Mouse (Mus musculus): Measurements from ENCODE around the gene 9430007A20Rik. TPM values are rescaled to one million over a fixed set of nuclear protein-coding genes. Genes with fewer than 3 reads are reported as not detected.
"Not testable (repeated sequence)": the region's sequence is repeated elsewhere in the genome, so short reads cannot be mapped to it uniquely, and the experiment has no call there.

Gene 9430007A20Rik
- not detected for total RNA-seq (2022)

DNA sequence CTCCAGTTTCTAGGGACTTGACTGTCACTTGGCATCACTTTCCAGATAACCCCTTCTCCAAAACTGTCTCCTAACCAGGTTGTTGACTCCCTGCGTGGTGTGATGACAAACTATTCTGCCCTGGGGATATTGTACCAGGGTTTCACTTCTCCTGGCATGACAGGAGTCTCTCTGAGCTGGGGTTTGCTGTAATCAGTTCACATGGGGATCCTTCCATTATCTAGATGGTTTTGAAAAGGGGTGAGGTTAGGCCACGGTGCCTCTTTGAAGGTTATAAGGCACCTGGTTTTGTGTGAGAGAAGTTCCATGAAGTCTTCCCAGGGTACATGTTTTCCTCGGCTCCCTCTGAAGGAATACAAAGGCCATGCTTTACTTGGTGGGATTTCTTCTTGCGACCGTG is at the start of gene 9430007A20Rik:
9430007A20Rik (plus strand) TSS at position 301 of the 400 bp plus-strand sequence.
- no peak for DNase-seq

DNA sequence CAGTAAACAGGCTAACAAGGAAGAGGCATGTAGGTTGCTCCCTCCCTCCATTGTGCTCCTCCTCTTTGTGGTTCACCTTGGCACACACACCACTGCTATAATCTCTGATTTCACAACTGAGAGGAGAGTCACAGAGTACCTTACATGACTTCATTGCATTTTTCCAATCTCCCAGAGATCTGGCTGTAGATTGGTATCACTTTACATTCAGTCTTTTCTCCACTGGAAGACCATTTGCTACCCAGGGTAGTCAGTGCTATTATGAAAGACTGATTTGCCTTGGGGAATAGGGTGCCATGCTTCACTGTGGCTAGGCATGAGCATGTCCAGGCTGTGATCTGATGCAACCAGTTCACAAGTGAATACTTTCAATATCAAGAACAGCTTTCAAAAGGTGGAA is 26.3 kb upstream of the 9430007A20Rik start:
- DNase-seq: no peak

DNA sequence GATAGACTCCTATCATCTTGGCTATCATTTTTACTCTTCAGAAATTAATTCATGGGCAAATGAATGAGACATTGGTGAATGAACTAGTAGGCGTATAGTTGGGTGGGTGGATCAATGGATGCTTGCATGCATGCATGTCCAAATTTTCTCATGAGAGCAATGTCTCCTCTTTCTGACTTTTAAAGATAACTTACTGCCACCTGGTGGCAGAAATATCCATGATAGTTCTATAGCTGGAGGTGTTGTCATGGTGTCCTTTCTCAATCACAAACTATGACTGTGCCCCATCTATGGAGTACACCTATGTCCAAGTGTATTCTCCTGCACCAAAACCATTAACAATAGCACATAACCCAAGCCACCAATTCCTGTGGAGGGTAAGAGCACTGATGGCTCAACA is 13.1 kb upstream of the 9430007A20Rik start:
- DNase-seq: no peak

DNA sequence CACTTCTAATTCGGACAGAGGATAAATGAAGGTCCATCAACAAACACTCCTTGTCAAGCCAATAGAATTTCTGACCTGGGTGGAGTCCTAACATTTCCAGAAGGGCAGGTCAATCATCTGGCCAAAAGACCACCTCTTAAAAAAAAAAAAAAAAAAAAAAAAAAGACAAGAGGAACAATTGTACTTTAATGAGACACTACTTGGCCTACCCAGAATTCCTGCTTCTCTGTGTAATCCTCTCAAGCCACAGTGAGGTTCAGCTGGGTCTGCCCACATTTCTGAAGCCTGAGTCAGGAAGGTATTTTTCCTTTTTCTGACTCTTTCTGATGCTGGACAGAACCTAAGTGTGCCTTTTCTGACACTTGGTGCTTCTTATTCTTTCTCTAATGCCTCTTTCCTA is 25.1 kb downstream of the 9430007A20Rik start:
- no peak for DNase-seq

DNA sequence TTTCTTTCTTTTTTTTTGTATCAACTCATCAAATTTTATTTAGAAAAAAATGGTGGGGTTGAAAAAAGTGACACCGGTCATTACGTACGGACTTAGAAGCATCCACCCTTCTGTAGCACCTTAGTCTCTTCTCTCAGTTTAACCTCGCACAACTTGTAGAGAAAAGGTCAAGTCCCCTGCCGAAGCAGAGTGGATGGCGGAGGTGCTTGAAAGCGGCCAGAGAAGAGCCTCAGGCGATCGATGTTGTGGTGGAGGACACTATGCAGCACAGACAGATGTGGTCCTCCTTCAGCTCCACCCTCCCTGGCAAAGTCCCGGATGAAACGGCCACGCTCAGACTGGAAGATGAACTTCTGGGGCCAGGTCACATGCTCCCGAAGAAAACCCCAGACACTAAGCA is 25.7 kb downstream of the 9430007A20Rik start:
- DNase-seq: not testable (repeated sequence)

DNA sequence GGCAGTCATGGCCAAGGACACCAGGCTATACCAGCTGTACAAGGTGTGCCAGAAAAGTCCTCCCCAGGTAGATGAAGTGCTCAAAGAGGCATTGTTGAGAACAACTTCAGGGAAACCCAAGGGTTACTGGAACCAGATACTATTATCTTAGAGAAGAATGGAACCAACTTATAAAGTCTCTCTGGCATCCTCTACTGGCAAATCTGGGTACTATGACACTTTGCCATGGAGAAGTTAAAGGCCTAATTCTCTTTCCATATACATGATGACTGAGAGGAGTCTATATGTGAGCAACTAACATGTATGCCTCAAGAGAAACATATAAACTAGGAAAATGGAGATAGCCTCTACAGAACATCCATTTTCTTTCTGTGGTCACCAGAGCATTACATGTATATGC is 31.5 kb downstream of the 9430007A20Rik start:
- DNase-seq: no peak

DNA sequence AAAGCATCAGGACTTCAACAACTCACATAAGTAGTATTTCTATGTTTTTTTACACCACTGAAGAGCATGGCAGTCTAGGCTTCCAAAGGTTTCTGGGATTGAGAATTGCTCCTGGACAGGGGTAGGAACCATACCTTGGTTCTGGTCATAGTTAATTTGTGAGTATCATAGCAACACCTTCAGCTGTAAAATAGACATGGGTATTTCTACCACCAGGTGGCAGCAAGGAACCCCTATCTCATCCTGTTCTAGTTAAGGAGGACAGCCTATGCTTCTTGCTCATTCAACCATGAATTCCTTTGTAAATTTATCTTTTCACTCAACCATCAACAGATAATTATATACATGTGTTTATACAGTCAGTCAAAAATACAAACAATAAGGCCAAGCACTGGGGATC is 40.2 kb downstream of the 9430007A20Rik start:
- DNase-seq: no peak

DNA sequence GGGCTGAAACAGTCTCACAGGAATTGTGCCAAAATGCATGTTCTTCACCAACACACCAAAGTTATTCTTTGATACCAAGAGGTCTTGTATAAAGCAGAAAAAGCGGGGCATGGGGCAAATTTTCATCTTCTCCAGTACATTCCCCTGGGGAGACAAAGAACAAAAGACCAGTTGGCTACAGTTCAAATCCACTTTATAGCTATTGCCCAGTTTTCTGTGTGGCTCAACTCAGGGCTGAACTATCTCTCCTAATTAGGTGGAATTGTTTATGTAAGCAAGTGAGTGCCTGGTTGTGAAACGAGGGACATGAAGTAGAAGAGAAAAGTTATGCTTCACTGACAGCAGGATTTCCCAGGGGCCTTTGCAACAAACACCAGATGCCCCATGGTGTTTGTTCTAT is 41.6 kb downstream of the 9430007A20Rik start:
- DNase-seq: no peak

DNA sequence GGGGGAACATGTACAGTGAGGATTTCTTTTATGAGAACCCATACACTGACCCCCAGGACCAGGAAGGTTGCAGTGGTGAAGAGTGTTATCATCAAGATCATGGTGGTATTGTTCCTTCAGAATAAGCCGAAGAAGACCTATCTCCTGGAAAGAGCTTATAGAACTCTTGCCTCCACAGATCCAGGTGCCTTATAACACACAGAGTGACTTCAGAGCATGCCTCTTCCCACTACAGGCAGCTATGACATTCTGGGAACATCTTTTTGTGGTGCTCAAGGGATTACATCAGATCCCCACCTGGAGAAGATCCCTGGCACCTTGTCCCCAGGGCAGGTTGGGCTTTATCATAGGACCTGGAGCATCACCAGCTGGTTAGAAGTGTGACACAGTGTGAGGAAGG is 45.4 kb downstream of the 9430007A20Rik start, which contains the start of gene Gm13124:
Gm13124 (minus strand) TSS at position 101 of the 400 bp plus-strand sequence.
- no peak for DNase-seq

DNA sequence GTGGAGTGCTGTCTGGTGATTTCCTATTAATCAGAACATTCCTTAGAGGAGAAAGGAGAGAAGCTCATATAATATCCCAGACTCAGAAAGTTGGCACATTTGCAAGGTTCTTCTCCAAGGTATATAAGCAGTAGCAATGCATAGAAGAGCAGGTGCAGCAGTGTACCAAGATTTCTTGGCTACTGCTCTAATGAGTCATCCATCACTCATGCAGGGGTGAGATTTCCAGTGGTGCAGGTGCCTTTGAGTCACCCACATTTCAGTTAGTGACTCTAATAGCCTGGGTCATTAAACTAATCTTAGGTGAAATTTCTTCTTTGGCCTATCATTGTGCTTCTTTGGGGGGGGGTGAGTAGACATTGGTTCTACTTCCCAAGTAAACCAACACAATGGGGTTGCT is 48.1 kb downstream of the 9430007A20Rik start:
- no peak for DNase-seq

Other genes with a start within 250 kb of the 9430007A20Rik start
- not detected for gene Pramel5, start 239.3 kb upstream of the 9430007A20Rik start, total RNA-seq (2022)
- gene Gm13128, start 189.6 kb upstream of the 9430007A20Rik start, total RNA-seq (2022): not detected
- not detected for gene Gm13119, start 161.9 kb upstream of the 9430007A20Rik start, total RNA-seq (2022)
- gene Pramef20, start 141.9 kb upstream of the 9430007A20Rik start, total RNA-seq (2022): not detected
- not detected for gene Pramef12, start 111.4 kb upstream of the 9430007A20Rik start, total RNA-seq (2022)
- gene 1700012P22Rik, start 81.0 kb upstream of the 9430007A20Rik start, total RNA-seq (2022): not detected
- not detected for gene Gm9944, start 66.5 kb upstream of the 9430007A20Rik start, total RNA-seq (2022)
- not detected for gene Aadacl3, start 56.1 kb upstream of the 9430007A20Rik start, total RNA-seq (2022)
- gene Gm13124, start 45.3 kb downstream of the 9430007A20Rik start, total RNA-seq (2022): not detected
- not detected for gene Aadacl4, start 93.9 kb downstream of the 9430007A20Rik start, total RNA-seq (2022)
- gene Gm436, start 166.5 kb downstream of the 9430007A20Rik start, total RNA-seq (2022): not detected
- gene Gm13178, start 201.6 kb downstream of the 9430007A20Rik start, total RNA-seq (2022): not detected